13 mouse cellular contexts compared by ENCODE assay signal in genomic region chr4:109173369-109173768, GRCm38 (mm10). TPM values are rescaled to one million over a fixed set of nuclear protein-coding genes. Genes with fewer than 3 reads are reported as not detected.
DNase-seq lines count a peak whose midpoint lies in the region; ATAC-seq and TF ChIP-seq lines count a peak whose summit lies in the region.
"Had no signal": no experiment of that assay in that cellular context is flagged by ENCODE, and none has a peak within 500 bp of the region (broad histone marks: within the 10 kb centered on the region; RNA-seq: fewer than 3 reads in every experiment).

No protein-coding gene starts in this region.

- ATAC-seq in forebrain, postnatal 0 days = peak; percentile 42; the same call in 1 of the 2 replicates
- ATAC-seq in midbrain, embryonic 13.5 days = peak; percentile 65; the same call in 1 of the 2 replicates
- no peak for ATAC-seq in megakaryocyte, adult 5-6 weeks (ENCODE audit: poor library complexity, severe bottlenecking)

- peaks cover 20% of the 10 kb centered on the region for H3K4me1 ChIP-seq in embryonic facial prominence, embryonic 10.5 days
- H3K4me1 ChIP-seq in forebrain, postnatal 0 days (ENCODE audit: insufficient read depth) = 0 out of 2 replicates have a peak, but pooled peaks cover 5% of the 10 kb centered on the region
- peaks cover 22% of the 10 kb centered on the region for H3K4me1 ChIP-seq in midbrain, embryonic 13.5 days (replicated peaks)

- H3K9me3 ChIP-seq in embryonic facial prominence, embryonic 10.5 days = no peaks in the 10 kb centered on the region
- H3K9me3 ChIP-seq in forebrain, postnatal 0 days (ENCODE audit: low read length) = no peaks in the 10 kb centered on the region
- H3K9me3 ChIP-seq in midbrain, embryonic 13.5 days = no peaks in the 10 kb centered on the region
- H3K9me3 ChIP-seq: G1E had no signal

- H3K9ac ChIP-seq in forebrain, postnatal 0 days = no peak overlapping the region
- 0 out of 2 replicates have a peak overlapping the region, but pooled peaks have one; percentile 42 for H3K9ac ChIP-seq in midbrain, embryonic 13.5 days (replicated peaks)

- WGBS in embryonic facial prominence, embryonic 10.5 days = 60% methylated on average over 4 of the region's 4 CpGs
- WGBS in forebrain, postnatal 0 days = 31% methylated on average over 4 of the region's 4 CpGs
- WGBS in midbrain, embryonic 13.5 days = 53% methylated on average over 4 of the region's 4 CpGs

- 0 out of 2 replicates have a peak overlapping the region, but pooled peaks have one; percentile 21 for H3K4me2 ChIP-seq in forebrain, postnatal 0 days (ENCODE audit: low read depth)
- peak overlapping the region; percentile 17; the same call in 1 of the 2 replicates for H3K4me2 ChIP-seq in midbrain, embryonic 13.5 days (replicated peaks)
- H3K4me2 ChIP-seq: heart, embryonic 11.5 days had no signal

- TF ChIP-seq CTCF in forebrain, postnatal 0 days (IDR thresholded peaks at IDR 0.05; ENCODE audit: low read depth) = no peak

- peak overlapping the region; percentile 62 for H3K27ac ChIP-seq in embryonic facial prominence, embryonic 10.5 days (replicated peaks)
- peak overlapping the region; percentile 63 for H3K27ac ChIP-seq in forebrain, postnatal 0 days (ENCODE audit: low read depth, low read length)
- H3K27ac ChIP-seq in midbrain, embryonic 13.5 days = peak overlapping the region; percentile 79
- H3K27ac ChIP-seq: kidney, postnatal 0 days had no signal

- peak; percentile 80 for DNase-seq in NIH3T3 (ENCODE audit: low read depth)
- DNase-seq in embryonic facial prominence, embryonic 10.5 days (ENCODE audit: low spot score) = no peak
- DNase-seq in forebrain, postnatal 0 days = no peak
- no peak for DNase-seq in urinary bladder, postnatal 14 days (ENCODE audit: low spot score)
- DNase-seq in cerebellum, adult 9-10 months = no peak
- DNase-seq: adrenal gland, adult 8-10 months; cerebellum, adult 8-10 months; thymus, postnatal 25 days had no signal

- no peak overlapping the region for H3K4me3 ChIP-seq in embryonic facial prominence, embryonic 10.5 days
- H3K4me3 ChIP-seq in forebrain, postnatal 0 days (ENCODE audit: low read depth, low read length) = no peak overlapping the region
- H3K4me3 ChIP-seq in midbrain, embryonic 13.5 days (replicated peaks) = no peak overlapping the region

- no peaks in the 10 kb centered on the region for H3K27me3 ChIP-seq in embryonic facial prominence, embryonic 10.5 days (replicated peaks; ENCODE audit: low read depth, poor library complexity, severe bottlenecking)
- no peaks in the 10 kb centered on the region for H3K27me3 ChIP-seq in forebrain, postnatal 0 days (ENCODE audit: insufficient read depth, low read length)
- H3K27me3 ChIP-seq in midbrain, embryonic 13.5 days = no peaks in the 10 kb centered on the region

- H3K36me3 ChIP-seq in embryonic facial prominence, embryonic 10.5 days (replicated peaks) = peaks cover 4% of the 10 kb centered on the region
- no peaks in the 10 kb centered on the region for H3K36me3 ChIP-seq in forebrain, postnatal 0 days (ENCODE audit: insufficient read depth)
- no peaks in the 10 kb centered on the region for H3K36me3 ChIP-seq in midbrain, embryonic 13.5 days
- H3K36me3 ChIP-seq: G1E had no signal

RNA-seq across cellular contexts. Expression of gene Osbpl9, which starts 28.7 kb away (rescaled TPM):
- polyA plus RNA-seq in embryonic facial prominence, embryonic 10.5 days (2016; fragmentation: Nextera tagmentation; extraction: Ambion mirVana) = 60.0 and 61.4 TPM in 2 replicates
- 67.0 and 86.4 TPM in 2 replicates for total RNA-seq in forebrain, postnatal 0 days (2014; rRNA removed)
- 42.3 and 53.6 TPM in 2 replicates for polyA plus RNA-seq in forebrain, postnatal 0 days (2015; fragmentation: Nextera tagmentation; extraction: Ambion mirVana)
- 80.0 and 83.8 TPM in 2 replicates for polyA plus RNA-seq in midbrain, embryonic 13.5 days (2015; fragmentation: Nextera tagmentation; extraction: Ambion mirVana)
- total RNA-seq in megakaryocyte, adult 5-6 weeks (2015) = 194 and 217 TPM in 2 replicates
- 161 and 173 TPM in 2 replicates for total RNA-seq in megakaryocyte, adult 5-6 weeks (2017)
